Mouse (Mus musculus) C2C12 (cell line): Measurements from ENCODE around the gene Ccdc38.

Experiments
- CEBPB ChIP-seq: IDR thresholded peaks from one replicate; pipeline ENCODE4 v1.6.1; 2011; ENCODE audit warnings: low read depth, mild to moderate bottlenecking, control low read depth, moderate library complexity
- CTCF ChIP-seq: IDR thresholded peaks from one replicate; pipeline ENCODE4 v1.5.1; 2011; ENCODE audit not compliant: control insufficient read depth, insufficient read depth, insufficient read length
- FOSL1 ChIP-seq: IDR thresholded peaks from one replicate; pipeline ENCODE4 v1.8.0; 2011; ENCODE audit warnings: mild to moderate bottlenecking, low read length; ENCODE audit not compliant: poor library complexity, insufficient read depth, severe bottlenecking
- MAX ChIP-seq: IDR thresholded peaks from one replicate; pipeline ENCODE4 v1.6.1; 2011; ENCODE audit warnings: mild to moderate bottlenecking, control low read depth
- MYOD1 ChIP-seq: IDR thresholded peaks from one replicate; pipeline ENCODE4 v1.6.1; 2011; ENCODE audit warnings: low read depth; ENCODE audit not compliant: control insufficient read depth, insufficient read length
- USF1 ChIP-seq: IDR thresholded peaks from one replicate; pipeline ENCODE4 v1.6.1; 2011; ENCODE audit warnings: low read depth, mild to moderate bottlenecking, control low read depth, moderate library complexity

DNA sequence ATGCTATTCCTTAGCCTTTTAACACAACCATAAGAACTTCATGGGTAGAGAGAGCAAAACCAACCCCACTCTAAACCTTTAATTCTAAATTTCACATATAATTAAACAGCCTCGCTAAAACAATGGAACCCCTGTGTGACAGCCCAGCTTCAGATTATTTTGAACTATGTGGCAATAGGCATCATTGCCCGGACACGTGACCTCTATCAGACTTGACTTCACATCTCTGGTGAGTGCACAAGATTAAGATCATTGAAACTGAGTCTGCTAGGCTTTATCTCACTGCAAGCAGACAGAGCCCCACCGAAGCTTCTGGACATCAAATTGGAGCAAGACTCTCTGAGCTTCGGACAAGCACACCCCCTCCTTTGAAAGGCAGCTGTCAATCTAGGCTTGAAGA lies 61.9 kb downstream of the Ccdc38 start:
- TF ChIP-seq CEBPB, result no peak
- TF ChIP-seq CTCF, result no peak
- TF ChIP-seq MAX, result no peak
- TF ChIP-seq USF1, result no peak
- no peak for TF ChIP-seq FOSL1
- no peak for TF ChIP-seq MYOD1
